Mouse (Mus musculus): ENCODE data around the gene Fam118b. TPM values are rescaled to one million over a fixed set of nuclear protein-coding genes. Genes with fewer than 3 reads are reported as not detected.

Fam118b gene
- total and polyA plus RNA-seq, 3 experiments: 13.8 to 15.9 (median 15.2) TPM

GRCm38 (mm10) chr9:35238915-35239571 is 28.6 kb downstream of the Fam118b start:
- H3K79me2 ChIP-seq (replicated peaks; ENCODE audit: control insufficient read depth, insufficient read depth, low read length): no peaks in the 10 kb centered on the region
- intact Hi-C loops (cut with DNase I): no loop called here
- H3K36me3 ChIP-seq (ENCODE audit: control insufficient read depth, insufficient read depth, low read length): peaks cover 9% of the 10 kb centered on the region
- no peaks in the 10 kb centered on the region for H3K27me3 ChIP-seq (ENCODE audit: control insufficient read depth, insufficient read depth, low read length)
- no peak for TF ChIP-seq POLR2A (IDR thresholded peaks at IDR 0.05; ENCODE audit: insufficient read depth, low read depth, low read length)
- H3K4me3 ChIP-seq: no peak overlapping the region
- no peaks in the 10 kb centered on the region; the same call in 1 of the 2 replicates for H3K4me1 ChIP-seq (ENCODE audit: control insufficient read depth, insufficient read depth, low read length)
- 56% methylated on average over 6 of the region's 6 CpGs for WGBS
- H3K27ac ChIP-seq: no peak overlapping the region
- DNase-seq: no peak
- H3K9ac ChIP-seq (ENCODE audit: low read depth, low read length): no peak overlapping the region

GRCm38 (mm10) chr9:35238371-35238770 is 29.2 kb downstream of the Fam118b start:
- 89% methylated on average over 1 of the region's 1 CpGs for WGBS
- Histone ChIP-seq H3K9ac (ENCODE audit: low read depth, low read length) (no peak overlapping the region), H3K79me2 (replicated peaks; ENCODE audit: control insufficient read depth, insufficient read depth, low read length) (no peaks in the 10 kb centered on the region), H3K27me3 (ENCODE audit: control insufficient read depth, insufficient read depth, low read length) (no peaks in the 10 kb centered on the region), H3K4me3 (no peak overlapping the region), H3K4me1 (ENCODE audit: control insufficient read depth, insufficient read depth, low read length) (no peaks in the 10 kb centered on the region; the same call in 1 of the 2 replicates), H3K36me3 (ENCODE audit: control insufficient read depth, insufficient read depth, low read length) (peaks cover 9% of the 10 kb centered on the region), H3K27ac (no peak overlapping the region)
- no peak for TF ChIP-seq CTCF (IDR thresholded peaks at IDR 0.05)
- no peak for TF ChIP-seq EP300 (IDR thresholded peaks at IDR 0.05; ENCODE audit: insufficient read depth, low read depth, low read length)
- no peak for TF ChIP-seq POLR2A (IDR thresholded peaks at IDR 0.05; ENCODE audit: insufficient read depth, low read depth, low read length)
- intact Hi-C loops (cut with DNase I): no loop called here
- no peak for DNase-seq

- intact Hi-C loops (cut with DNase I): no loop called here
- Histone ChIP-seq H3K4me3 (no peak overlapping the region), H3K4me1 (ENCODE audit: control insufficient read depth, insufficient read depth, low read length) (no peaks in the 10 kb centered on the region; the same call in 1 of the 2 replicates), H3K9ac (ENCODE audit: low read depth, low read length) (no peak overlapping the region), H3K79me2 (replicated peaks; ENCODE audit: control insufficient read depth, insufficient read depth, low read length) (no peaks in the 10 kb centered on the region), H3K27me3 (ENCODE audit: control insufficient read depth, insufficient read depth, low read length) (no peaks in the 10 kb centered on the region), H3K36me3 (ENCODE audit: control insufficient read depth, insufficient read depth, low read length) (peaks cover 9% of the 10 kb centered on the region), H3K27ac (no peak overlapping the region)
- 65% methylated on average over 3 of the region's 3 CpGs for WGBS
- TF ChIP-seq EP300 (IDR thresholded peaks at IDR 0.05; ENCODE audit: insufficient read depth, low read depth, low read length) (no peak), CTCF (IDR thresholded peaks at IDR 0.05) (no peak), POLR2A (IDR thresholded peaks at IDR 0.05; ENCODE audit: insufficient read depth, low read depth, low read length) (no peak)
- DNase-seq: no peak
These were observed 31.6 kb downstream of the Fam118b start for GRCm38 (mm10) chr9:35235996-35236395.

DNA sequence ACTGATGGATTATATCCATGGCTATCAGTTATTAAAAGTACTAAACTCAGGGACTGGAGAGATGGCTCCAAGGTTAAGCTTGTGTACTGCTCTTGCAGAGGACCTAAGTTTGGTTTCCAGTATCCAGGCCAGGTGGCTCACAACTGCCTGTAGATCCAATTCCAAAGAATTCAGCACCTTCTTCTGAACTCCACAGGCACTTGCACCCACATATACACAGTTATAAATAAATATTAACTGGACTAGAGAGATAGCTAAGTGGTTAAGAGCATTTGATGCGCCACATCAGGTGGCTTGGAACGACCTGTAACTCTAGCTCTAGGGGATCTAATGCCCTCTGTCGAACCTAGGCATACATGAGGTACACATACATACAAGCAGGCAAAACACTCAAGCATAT is 38.9 kb downstream of the Fam118b start:
- TF ChIP-seq POLR2A (IDR thresholded peaks at IDR 0.05; ENCODE audit: insufficient read depth, low read depth, low read length) (no peak), CTCF (IDR thresholded peaks at IDR 0.05) (no peak), EP300 (IDR thresholded peaks at IDR 0.05; ENCODE audit: insufficient read depth, low read depth, low read length) (no peak)
- H3K27me3 ChIP-seq (ENCODE audit: control insufficient read depth, insufficient read depth, low read length): no peaks in the 10 kb centered on the region
- DNase-seq: no peak
- no peak overlapping the region for H3K9ac ChIP-seq (ENCODE audit: low read depth, low read length)
- H3K36me3 ChIP-seq (ENCODE audit: control insufficient read depth, insufficient read depth, low read length): no peaks in the 10 kb centered on the region
- no peak overlapping the region for H3K27ac ChIP-seq
- intact Hi-C loops (cut with DNase I): no loop called here
- WGBS: 88% methylated on average over 3 of the region's 3 CpGs
- H3K4me3 ChIP-seq: no peak overlapping the region
- H3K4me1 ChIP-seq (ENCODE audit: control insufficient read depth, insufficient read depth, low read length): no peaks in the 10 kb centered on the region
- no peaks in the 10 kb centered on the region for H3K79me2 ChIP-seq (replicated peaks; ENCODE audit: control insufficient read depth, insufficient read depth, low read length)

DNA sequence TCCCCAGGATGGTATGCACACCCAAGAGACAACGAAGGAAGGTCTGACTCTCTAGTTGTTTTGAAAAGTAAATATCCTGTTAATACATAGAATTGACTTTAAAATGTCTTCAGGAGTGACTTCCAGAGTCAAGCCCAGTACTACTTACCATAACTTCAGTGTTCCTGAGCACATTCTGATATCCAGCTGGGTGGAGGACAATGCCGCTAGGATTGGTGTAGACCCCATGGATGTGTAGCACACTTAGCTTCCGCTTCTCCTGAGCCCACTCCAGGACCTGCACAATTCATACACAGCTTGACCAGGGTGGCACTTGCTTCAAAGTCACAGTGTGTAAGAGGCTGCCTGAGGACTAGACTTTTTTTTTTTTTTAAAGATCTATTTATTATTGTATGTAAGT is 44.1 kb downstream of the Fam118b start:
- WGBS: 93% methylated on average over 3 of the region's 3 CpGs
- Histone ChIP-seq H3K4me3 (no peak overlapping the region), H3K27ac (no peak overlapping the region), H3K36me3 (ENCODE audit: control insufficient read depth, insufficient read depth, low read length) (peaks cover 6% of the 10 kb centered on the region), H3K27me3 (ENCODE audit: control insufficient read depth, insufficient read depth, low read length) (no peaks in the 10 kb centered on the region), H3K79me2 (replicated peaks; ENCODE audit: control insufficient read depth, insufficient read depth, low read length) (no peaks in the 10 kb centered on the region), H3K4me1 (ENCODE audit: control insufficient read depth, insufficient read depth, low read length) (no peaks in the 10 kb centered on the region), H3K9ac (ENCODE audit: low read depth, low read length) (no peak overlapping the region)
- DNase-seq: no peak
- TF ChIP-seq POLR2A (IDR thresholded peaks at IDR 0.05; ENCODE audit: insufficient read depth, low read depth, low read length) (no peak), CTCF (IDR thresholded peaks at IDR 0.05) (no peak), EP300 (IDR thresholded peaks at IDR 0.05; ENCODE audit: insufficient read depth, low read depth, low read length) (no peak)
- intact Hi-C loops (cut with DNase I): no loop called here

DNA sequence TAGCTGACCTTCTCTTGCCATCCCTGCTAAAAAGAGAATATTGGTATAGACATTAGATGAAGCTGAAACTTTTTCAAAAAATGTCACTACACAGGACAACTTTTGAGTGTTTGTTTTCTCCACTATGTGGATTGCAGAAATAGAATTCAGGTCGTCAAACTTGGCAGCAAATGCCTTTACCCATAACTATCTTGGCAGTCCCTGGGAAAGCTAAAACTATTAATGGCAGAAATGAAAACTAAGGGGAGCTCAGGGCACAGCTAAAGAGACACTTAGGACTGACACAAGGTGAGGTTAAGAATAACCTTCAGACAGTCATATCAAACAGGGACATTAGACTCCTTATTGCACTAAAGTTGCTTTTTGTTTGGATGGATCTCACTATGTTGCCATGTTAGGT is 49.6 kb downstream of the Fam118b start:
- no peak overlapping the region for H3K4me3 ChIP-seq
- H3K36me3 ChIP-seq (ENCODE audit: control insufficient read depth, insufficient read depth, low read length): peaks cover 15% of the 10 kb centered on the region
- no peak overlapping the region for H3K9ac ChIP-seq (ENCODE audit: low read depth, low read length)
- TF ChIP-seq CTCF (IDR thresholded peaks at IDR 0.05) (no peak), EP300 (IDR thresholded peaks at IDR 0.05; ENCODE audit: insufficient read depth, low read depth, low read length) (no peak), POLR2A (IDR thresholded peaks at IDR 0.05; ENCODE audit: insufficient read depth, low read depth, low read length) (0 out of 2 replicates have a peak, but pooled peaks have one; percentile 13)
- H3K79me2 ChIP-seq (replicated peaks; ENCODE audit: control insufficient read depth, insufficient read depth, low read length): no peaks in the 10 kb centered on the region
- H3K4me1 ChIP-seq (ENCODE audit: control insufficient read depth, insufficient read depth, low read length): peaks cover 2% of the 10 kb centered on the region
- H3K27me3 ChIP-seq (ENCODE audit: control insufficient read depth, insufficient read depth, low read length): no peaks in the 10 kb centered on the region
- no peak for DNase-seq
- intact Hi-C loops (cut with DNase I): no loop called here
- peak overlapping the region; percentile 74 for H3K27ac ChIP-seq
- 39% methylated on average over 1 of the region's 1 CpGs for WGBS
